Mouse (Mus musculus): ENCODE data around the gene Ppp2r5c.

Ppp2r5c gene

GRCm38 (mm10) chr12:110609153-110609497, 162.2 kb downstream of the Ppp2r5c start:
- DNase-seq (ENCODE audit: low spot score in 2 of 2) = no peak

- no peak for DNase-seq (ENCODE audit: low spot score in 2 of 2)
These were observed 163.8 kb downstream of the Ppp2r5c start for GRCm38 (mm10) chr12:110610713-110611112.

GRCm38 (mm10) chr12:110630056-110630455, 183.1 kb downstream of the Ppp2r5c start:
- DNase-seq (ENCODE audit: low spot score in 2 of 2) = no peak
